Mouse (Mus musculus) liver, adult 2 months (tissue): ENCODE measurements around the gene Ntpcr. TPM values are rescaled to one million over a fixed set of nuclear protein-coding genes. Genes with fewer than 3 reads are reported as not detected.

Source experiments
- DNase-seq: peaks from one replicate; pipeline ENCODE4 v3.0.0-alpha.2; 2011; ENCODE audit warnings: low read depth, low spot score; ENCODE audit errors: extremely low read depth
- H3K27ac ChIP-seq: fragments of 200-500 bp; replicated peaks from 2 replicates; pipeline ENCODE4 v1.5.1; 2012; ENCODE audit warnings: low read depth, mild to moderate bottlenecking, control low read depth, inconsistent platforms, low read length; ENCODE audit not compliant: insufficient read depth
- H3K27me3 ChIP-seq: fragments of 200-500 bp; 2 replicates; pipeline ENCODE4 v1.6.1; 2012; ENCODE audit warnings: mild to moderate bottlenecking, moderate library complexity, low read length, inconsistent platforms; ENCODE audit not compliant: control insufficient read depth, insufficient read depth
- H3K36me3 ChIP-seq: fragments of 200-500 bp; 2 replicates; pipeline ENCODE4 v1.6.1; 2012; ENCODE audit warnings: low read length, inconsistent platforms; ENCODE audit not compliant: control insufficient read depth, insufficient read depth
- H3K4me1 ChIP-seq: fragments of 200-500 bp; 2 replicates; pipeline ENCODE4 v1.6.1; 2011; ENCODE audit warnings: low read length; ENCODE audit not compliant: control insufficient read depth, insufficient read depth
- H3K4me3 ChIP-seq: fragments of 200-500 bp; 2 replicates; pipeline ENCODE4 v1.5.1; 2011; ENCODE audit warnings: low read depth, mild to moderate bottlenecking, control low read depth, low read length, moderate library complexity; ENCODE audit not compliant: insufficient read depth
- H3K79me2 ChIP-seq: fragments of 200-500 bp; 2 replicates; pipeline ENCODE4 v1.6.1; 2012; ENCODE audit warnings: inconsistent platforms, mild to moderate bottlenecking, low read length, moderate library complexity; ENCODE audit not compliant: control insufficient read depth, insufficient read depth
- H3K9ac ChIP-seq: fragments of 200-500 bp; 2 replicates; pipeline ENCODE4 v1.6.1; 2012; ENCODE audit warnings: low read depth, mild to moderate bottlenecking, control low read depth, inconsistent platforms, low read length
- CTCF ChIP-seq: fragments of 200-500 bp; IDR thresholded peaks from 2 replicates; pipeline ENCODE4 v1.5.1; 2011; ENCODE audit warnings: low read depth, low read length, control low read depth
- POLR2A ChIP-seq: fragments of 200-500 bp; IDR thresholded peaks from 2 replicates; pipeline ENCODE4 v1.6.1; 2011; ENCODE audit warnings: low read length, control low read depth; ENCODE audit not compliant: insufficient read depth; ENCODE audit errors: extremely low read depth
- WGBS: fragments of 180-500 bp; shearing (Covaris S2); methylation state at CpG from one replicate; pipeline ENCODE4 v1.1.7; 2018; 5-methylcytosine and 5-hydroxymethylcytosine counted together
- polyA plus RNA-seq: library from polyadenylated mRNA; depleted of rRNA; stranded (reverse); fragments of >200 nt; gene quantifications from 2 replicates; pipeline ENCODE4 v1.2.3, GENCODE M21; 2012
- total RNA-seq: library from RNA; depleted of rRNA; stranded (reverse); fragments of >200 nt; gene quantifications from 2 replicates; pipeline ENCODE4 v1.2.3, GENCODE M21; 2014

Ntpcr gene
- total and polyA plus RNA-seq, 2 experiments: 11.4 to 12.3 TPM

DNA sequence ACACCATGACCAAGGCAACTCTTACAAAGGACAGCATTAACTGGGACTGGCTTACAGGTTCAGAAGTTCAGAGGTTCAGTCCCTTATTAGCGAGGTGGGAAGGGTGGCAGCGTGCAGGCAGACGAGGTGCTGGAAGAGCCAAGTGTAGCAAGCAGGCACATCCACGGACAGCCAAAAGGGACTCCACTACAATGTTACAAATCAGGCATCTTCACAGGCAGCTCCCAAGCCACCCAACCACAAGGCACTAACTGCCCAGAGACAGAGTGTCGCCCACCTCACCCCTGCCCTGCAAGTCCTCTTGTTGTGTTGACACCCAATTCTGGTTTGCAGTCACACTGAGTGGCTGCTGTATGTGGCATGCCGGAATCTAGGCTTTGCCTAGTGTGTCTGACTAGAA lies 25.3 kb upstream of the Ntpcr start:
- WGBS: 89% methylated on average over 6 of the region's 6 CpGs
- no peak overlapping the region for H3K27ac ChIP-seq

GRCm38 (mm10) chr8:125705816-125706215 lies 23.9 kb upstream of the Ntpcr start:
- Histone ChIP-seq H3K4me3 (no peak overlapping the region), H3K79me2 (no peaks in the 10 kb centered on the region), H3K27me3 (no peaks in the 10 kb centered on the region), H3K27ac (no peak overlapping the region), H3K4me1 (no peaks in the 10 kb centered on the region), H3K36me3 (no peaks in the 10 kb centered on the region), H3K9ac (no peak overlapping the region)
- TF ChIP-seq POLR2A (no peak), CTCF (no peak)
- DNase-seq: no peak
- 89% methylated on average over 7 of the region's 7 CpGs for WGBS

More for the DNA sequence above, 25.3 kb upstream of the Ntpcr start:
- DNase-seq: no peak
- no peaks in the 10 kb centered on the region for H3K79me2 ChIP-seq
- no peak overlapping the region for H3K4me3 ChIP-seq
- no peak for TF ChIP-seq POLR2A
- no peak for TF ChIP-seq CTCF
- H3K4me1 ChIP-seq: no peaks in the 10 kb centered on the region
- H3K36me3 ChIP-seq: no peaks in the 10 kb centered on the region
- H3K27me3 ChIP-seq: no peaks in the 10 kb centered on the region
- no peak overlapping the region for H3K9ac ChIP-seq

DNA sequence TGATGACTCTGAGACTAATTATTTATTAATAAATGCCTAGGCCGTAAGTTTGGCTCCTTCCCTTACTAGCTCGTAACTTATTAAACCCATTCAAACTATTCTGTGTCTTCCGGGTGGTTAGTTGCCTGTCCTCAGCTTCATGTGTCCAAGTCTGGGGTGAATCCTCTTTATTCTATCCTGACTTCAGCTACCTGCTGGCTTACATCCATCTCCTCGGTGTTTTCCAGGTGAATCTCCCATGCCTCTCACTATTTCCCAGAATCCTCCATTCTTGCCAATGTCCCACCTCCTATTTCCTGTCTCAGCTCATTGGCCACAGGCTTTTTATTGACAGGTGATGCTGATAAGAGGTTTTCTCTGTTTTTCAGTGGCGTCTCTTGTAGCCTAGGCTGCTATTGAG lies 20.6 kb upstream of the Ntpcr start:
- Histone ChIP-seq H3K9ac (no peak overlapping the region), H3K79me2 (no peaks in the 10 kb centered on the region), H3K27ac (no peak overlapping the region), H3K27me3 (no peaks in the 10 kb centered on the region), H3K4me3 (no peak overlapping the region), H3K36me3 (no peaks in the 10 kb centered on the region), H3K4me1 (no peaks in the 10 kb centered on the region)
- WGBS: 82% methylated on average over 5 of the region's 5 CpGs
- TF ChIP-seq POLR2A (no peak), CTCF (no peak)
- no peak for DNase-seq

GRCm38 (mm10) chr8:125711514-125711913 lies 18.2 kb upstream of the Ntpcr start:
- no peak for DNase-seq
- Histone ChIP-seq H3K4me3 (no peak overlapping the region), H3K9ac (no peak overlapping the region), H3K27ac (no peak overlapping the region), H3K4me1 (no peaks in the 10 kb centered on the region), H3K79me2 (no peaks in the 10 kb centered on the region), H3K27me3 (no peaks in the 10 kb centered on the region), H3K36me3 (no peaks in the 10 kb centered on the region)
- no peak for TF ChIP-seq CTCF
- TF ChIP-seq POLR2A: no peak
- WGBS: 82% methylated on average over 5 of the region's 5 CpGs

DNA sequence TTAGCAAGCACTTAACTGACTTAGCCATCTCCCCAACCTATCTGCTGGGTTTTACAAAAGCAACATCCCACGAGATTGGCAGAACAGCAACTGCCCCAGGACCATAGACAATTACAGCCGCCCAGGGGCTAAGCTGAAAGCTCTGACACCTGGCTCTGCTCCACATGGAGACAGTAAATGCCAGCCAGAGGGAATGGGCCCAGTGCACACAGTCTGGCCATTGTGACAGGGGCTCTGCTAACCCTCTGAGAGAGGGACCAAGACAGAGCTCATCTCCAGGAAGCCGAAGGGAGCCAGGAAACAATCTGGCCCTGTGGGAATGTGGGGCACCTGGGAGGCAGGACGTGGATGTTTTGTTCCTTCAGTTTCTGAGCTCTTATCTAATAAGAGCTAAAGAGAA lies 13.6 kb upstream of the Ntpcr start:
- no peak for DNase-seq
- H3K9ac ChIP-seq: no peak overlapping the region
- H3K36me3 ChIP-seq: no peaks in the 10 kb centered on the region
- no peaks in the 10 kb centered on the region for H3K4me1 ChIP-seq
- H3K27ac ChIP-seq: no peak overlapping the region
- H3K4me3 ChIP-seq: no peak overlapping the region
- no peaks in the 10 kb centered on the region for H3K79me2 ChIP-seq
- TF ChIP-seq CTCF (no peak), POLR2A (no peak)
- 64% methylated on average over 4 of the region's 4 CpGs for WGBS
- no peaks in the 10 kb centered on the region for H3K27me3 ChIP-seq

GRCm38 (mm10) chr8:125716613-125717012 lies 13.2 kb upstream of the Ntpcr start:
- Histone ChIP-seq H3K27me3 (no peaks in the 10 kb centered on the region), H3K4me3 (no peak overlapping the region), H3K36me3 (no peaks in the 10 kb centered on the region), H3K9ac (no peak overlapping the region), H3K27ac (no peak overlapping the region), H3K4me1 (no peaks in the 10 kb centered on the region), H3K79me2 (no peaks in the 10 kb centered on the region)
- WGBS: 55% methylated on average over 7 of the region's 7 CpGs
- TF ChIP-seq CTCF: no peak
- TF ChIP-seq POLR2A: no peak
- no peak for DNase-seq
